Mouse (Mus musculus) neural tube, embryonic 10.5 days (tissue): ENCODE results near the gene Fbp2.
"Not testable (repeated sequence)": the region's sequence is repeated elsewhere in the genome, so short reads cannot be mapped to it uniquely, and the experiment has no call there.

Experiments
- DNase-seq: peaks from one replicate; pipeline ENCODE4 v3.0.0-alpha.2; 2017; ENCODE audit warnings: low spot score; ENCODE audit errors: extremely low spot score

The Fbp2 gene

GRCm38 (mm10) chr13:62865651-62866315 is 7.6 kb upstream of the Fbp2 start:
- DNase-seq, result no peak

- no peak for DNase-seq
These were observed 5.5 kb upstream of the Fbp2 start for GRCm38 (mm10) chr13:62863771-62864170.

- DNase-seq, result no peak
These were observed 4.7 kb upstream of the Fbp2 start for GRCm38 (mm10) chr13:62862875-62863274.

GRCm38 (mm10) chr13:62860068-62860467 is 1.8 kb upstream of the Fbp2 start:
- DNase-seq, result no peak

- DNase-seq, result not testable (repeated sequence)
These were observed 1.0 kb upstream of the Fbp2 start for GRCm38 (mm10) chr13:62859251-62859650.

GRCm38 (mm10) chr13:62856850-62857249 is 1.4 kb downstream of the Fbp2 start:
- DNase-seq, result no peak

- peak; percentile 90 for DNase-seq
These were observed 1.9 kb downstream of the Fbp2 start for GRCm38 (mm10) chr13:62856305-62856675.

- no peak for DNase-seq
These were observed 2.6 kb downstream of the Fbp2 start for GRCm38 (mm10) chr13:62855396-62856304.

- peak; percentile 81 for DNase-seq
These were observed 3.6 kb downstream of the Fbp2 start for GRCm38 (mm10) chr13:62854666-62855065.

GRCm38 (mm10) chr13:62833341-62833740 is 24.9 kb downstream of the Fbp2 start:
- no peak for DNase-seq

- DNase-seq, result no peak
These were observed 26.0 kb downstream of the Fbp2 start for GRCm38 (mm10) chr13:62832239-62832638.

GRCm38 (mm10) chr13:62815705-62816104 is 42.5 kb downstream of the Fbp2 start:
- not testable (repeated sequence) for DNase-seq

GRCm38 (mm10) chr13:62812713-62813112 is 45.5 kb downstream of the Fbp2 start:
- DNase-seq, result no peak

GRCm38 (mm10) chr13:62807981-62808380 is 50.2 kb downstream of the Fbp2 start:
- not testable (repeated sequence) for DNase-seq
